Mouse (Mus musculus) stomach, embryonic 16.5 days (tissue): ENCODE measurements at regions not wholly inside any gene's neighbourhood (a gene's known extent, or its start where the extent isn't known, plus 50 kb on each side); places are given as distances from the start of the nearest gene placed in this dataset.

Source experiments
- ATAC-seq: fragments of 200-750 bp; cut with Nextera tagmentation; 2 replicates; pipeline ENCODE4 v1.8.0; 2017; ENCODE audit warnings: moderate number of reproducible peaks, moderate TSS enrichment; ENCODE audit not compliant: insufficient read depth, low FRiP score
- H3K27ac ChIP-seq: fragments of 300-500 bp; sonication (generic); 2 replicates; pipeline ENCODE4 v1.5.1; 2014; ENCODE audit warnings: low read length
- H3K27me3 ChIP-seq: fragments of 300-500 bp; sonication (generic); 2 replicates; pipeline ENCODE4 v1.6.1; 2014; ENCODE audit warnings: low read length, control low read depth, mixed read lengths; ENCODE audit not compliant: control insufficient read depth, insufficient read depth
- H3K36me3 ChIP-seq: fragments of 300-500 bp; sonication (generic); 2 replicates; pipeline ENCODE4 v1.6.1; 2014; ENCODE audit warnings: low read length; ENCODE audit not compliant: control insufficient read depth, insufficient read depth
- H3K4me1 ChIP-seq: fragments of 300-500 bp; sonication (generic); 2 replicates; pipeline ENCODE4 v1.6.1; 2014; ENCODE audit warnings: low read length, control low read depth, mixed read lengths; ENCODE audit not compliant: control insufficient read depth, insufficient read depth
- H3K4me2 ChIP-seq: fragments of 300-500 bp; sonication (generic); 2 replicates; pipeline ENCODE4 v1.6.1; 2014; ENCODE audit warnings: low read depth, low read length, mixed read lengths
- H3K4me3 ChIP-seq: fragments of 300-500 bp; sonication (generic); replicated peaks from 2 replicates; pipeline ENCODE4 v1.5.1; 2014; ENCODE audit warnings: mild to moderate bottlenecking, low read length
- H3K9ac ChIP-seq: fragments of 300-500 bp; sonication (generic); 2 replicates; pipeline ENCODE4 v1.6.1; 2014; ENCODE audit warnings: low read length
- H3K9me3 ChIP-seq: fragments of 300-500 bp; sonication (generic); replicated peaks from 2 replicates; pipeline ENCODE4 v1.6.1; 2016; ENCODE audit warnings: low read length, control low read depth; ENCODE audit not compliant: control insufficient read depth
- whole genome bisulfite sequencing: fragments of 180-500 bp; shearing (Covaris S2); extraction: QIAGEN DNeasy Blood & Tissue Kit; methylation state at CpG from one replicate; pipeline ENCODE4 v1.1.7; 2014; 5-methylcytosine and 5-hydroxymethylcytosine counted together

DNA sequence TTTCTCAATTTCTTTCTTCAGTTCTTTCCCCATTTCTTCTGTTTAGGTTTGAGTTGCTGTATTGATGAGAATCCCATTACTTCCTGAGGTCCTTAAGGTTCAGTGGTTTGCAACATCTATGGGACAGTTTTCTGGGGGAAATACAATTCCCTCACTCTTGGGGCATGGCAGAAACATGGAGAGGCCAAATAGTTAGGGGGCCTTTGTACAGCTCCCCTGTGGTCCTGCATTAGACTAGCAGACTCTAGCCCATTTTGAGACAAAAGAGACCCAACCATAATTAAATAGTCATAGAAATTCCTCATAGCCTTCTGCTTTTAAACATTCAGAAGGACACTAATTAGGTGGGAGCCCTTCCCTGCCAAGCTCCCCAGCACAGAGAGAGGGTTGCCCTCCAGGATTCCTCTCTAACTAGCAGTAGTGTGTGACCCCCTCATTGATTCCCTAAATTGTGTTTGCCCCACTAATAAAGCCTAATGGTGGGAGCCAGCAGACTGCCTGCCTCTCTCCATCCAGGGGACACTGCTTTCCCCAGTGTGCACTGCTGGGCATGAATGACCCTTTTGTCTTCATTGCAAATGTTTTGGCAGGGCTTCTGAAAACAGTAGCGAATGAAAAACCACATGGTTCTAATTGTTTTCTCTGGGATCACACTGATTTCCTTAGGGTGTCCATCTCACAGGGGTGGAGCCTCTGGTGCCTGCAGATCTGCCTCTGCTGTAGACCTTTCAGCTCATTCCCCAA, 529.0 kb upstream of the Cdh11 start:
- H3K36me3 ChIP-seq = no peaks in the 10 kb centered on the region
- H3K4me2 ChIP-seq = no peak overlapping the region
- no peaks in the 10 kb centered on the region for H3K27me3 ChIP-seq
- H3K9ac ChIP-seq = no peak overlapping the region
- no peaks in the 10 kb centered on the region for H3K4me1 ChIP-seq
- H3K4me3 ChIP-seq = no peak overlapping the region
- no peaks in the 10 kb centered on the region for H3K9me3 ChIP-seq
- ATAC-seq = no peak
- no peak overlapping the region for H3K27ac ChIP-seq
- 37% methylated on average over 1 of the region's 1 CpGs for WGBS

DNA sequence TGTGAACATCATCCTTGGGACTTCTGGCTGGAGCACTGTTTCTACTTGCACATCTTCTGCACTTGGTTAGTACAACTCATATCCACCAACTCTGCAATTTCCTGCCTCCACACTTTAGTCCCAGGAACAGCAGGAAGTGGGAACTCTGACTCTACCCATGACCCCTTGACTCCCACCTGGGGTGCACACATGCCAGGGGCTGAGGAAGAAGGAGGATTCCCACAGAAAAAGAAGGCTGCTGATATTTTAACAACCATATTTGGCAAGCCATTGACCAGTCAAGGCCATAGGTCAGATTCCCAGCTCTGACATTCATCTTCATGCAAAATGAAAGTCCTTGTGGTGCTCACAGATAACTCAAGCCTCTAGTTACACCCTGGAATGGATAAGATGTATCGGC, 530.3 kb upstream of the Cdh11 start:
- no peaks in the 10 kb centered on the region for H3K27me3 ChIP-seq
- WGBS = 94% methylated on average over 1 of the region's 1 CpGs
- H3K9me3 ChIP-seq = no peaks in the 10 kb centered on the region

DNA sequence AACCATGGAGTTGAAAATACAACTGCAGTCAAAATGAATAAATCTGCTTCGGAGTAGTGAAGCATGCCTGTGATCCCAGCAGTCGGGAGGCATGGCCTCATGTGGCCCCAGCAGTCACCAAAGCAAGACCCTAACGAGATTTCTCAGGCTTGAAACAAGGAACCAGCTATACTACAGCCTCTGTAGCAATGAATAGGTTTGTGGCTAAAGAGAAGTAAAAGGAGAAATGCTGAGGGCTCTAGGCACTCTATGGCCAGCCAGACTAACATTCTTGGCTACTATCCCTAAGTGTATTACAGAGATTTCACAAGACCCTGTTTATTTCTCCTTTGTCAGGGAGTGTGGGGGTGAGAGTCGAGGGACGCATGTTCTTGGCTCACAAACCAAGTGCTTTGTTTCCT, 531.2 kb upstream of the Cdh11 start:
- Histone ChIP-seq H3K9me3 (no peaks in the 10 kb centered on the region), H3K4me2 (no peak overlapping the region), H3K4me1 (no peaks in the 10 kb centered on the region), H3K27me3 (no peaks in the 10 kb centered on the region), H3K4me3 (no peak overlapping the region), H3K36me3 (no peaks in the 10 kb centered on the region), H3K27ac (no peak overlapping the region), H3K9ac (no peak overlapping the region)
- peak; percentile 29; the same call in 1 of the 2 replicates for ATAC-seq
- WGBS = 48% methylated on average over 5 of the region's 5 CpGs

More for the DNA sequence above, 530.3 kb upstream of the Cdh11 start:
- Histone ChIP-seq H3K9ac (no peak overlapping the region), H3K4me1 (no peaks in the 10 kb centered on the region), H3K27ac (no peak overlapping the region), H3K4me3 (no peak overlapping the region), H3K4me2 (no peak overlapping the region), H3K36me3 (no peaks in the 10 kb centered on the region)
- no peak for ATAC-seq

DNA sequence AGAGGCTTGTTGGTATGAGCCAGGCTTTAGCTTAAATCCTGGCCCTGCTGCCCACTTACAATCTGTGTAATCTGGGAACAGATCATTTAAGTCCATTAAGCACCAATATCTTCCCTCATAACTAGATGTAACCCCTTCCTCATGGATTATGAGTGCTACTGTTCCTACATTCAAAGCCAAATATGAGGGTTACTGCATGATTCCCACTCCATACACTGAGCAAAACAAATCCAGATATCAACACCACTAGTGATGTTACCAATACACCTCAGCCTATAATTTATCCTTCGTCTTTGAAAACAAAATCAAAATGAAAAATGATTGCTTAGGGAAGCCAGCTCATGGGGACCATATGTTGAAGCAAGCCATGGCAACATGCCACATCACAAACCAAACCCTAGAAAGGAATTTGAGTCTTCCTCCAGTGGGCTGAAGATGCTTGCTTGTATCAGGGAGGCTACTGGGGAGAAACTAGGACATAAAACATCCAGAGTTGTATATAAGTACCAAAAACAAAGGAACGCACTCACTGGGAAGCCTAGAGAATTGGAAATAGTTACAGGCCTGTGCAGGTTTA, 531.8 kb upstream of the Cdh11 start:
- Histone ChIP-seq H3K27me3 (no peaks in the 10 kb centered on the region), H3K9me3 (no peaks in the 10 kb centered on the region), H3K27ac (no peak overlapping the region), H3K36me3 (no peaks in the 10 kb centered on the region), H3K4me1 (no peaks in the 10 kb centered on the region), H3K4me3 (no peak overlapping the region), H3K9ac (no peak overlapping the region), H3K4me2 (no peak overlapping the region)
- WGBS = 68% methylated on average over 2 of the region's 2 CpGs
- peak; percentile 7; the same call in 1 of the 2 replicates for ATAC-seq

DNA sequence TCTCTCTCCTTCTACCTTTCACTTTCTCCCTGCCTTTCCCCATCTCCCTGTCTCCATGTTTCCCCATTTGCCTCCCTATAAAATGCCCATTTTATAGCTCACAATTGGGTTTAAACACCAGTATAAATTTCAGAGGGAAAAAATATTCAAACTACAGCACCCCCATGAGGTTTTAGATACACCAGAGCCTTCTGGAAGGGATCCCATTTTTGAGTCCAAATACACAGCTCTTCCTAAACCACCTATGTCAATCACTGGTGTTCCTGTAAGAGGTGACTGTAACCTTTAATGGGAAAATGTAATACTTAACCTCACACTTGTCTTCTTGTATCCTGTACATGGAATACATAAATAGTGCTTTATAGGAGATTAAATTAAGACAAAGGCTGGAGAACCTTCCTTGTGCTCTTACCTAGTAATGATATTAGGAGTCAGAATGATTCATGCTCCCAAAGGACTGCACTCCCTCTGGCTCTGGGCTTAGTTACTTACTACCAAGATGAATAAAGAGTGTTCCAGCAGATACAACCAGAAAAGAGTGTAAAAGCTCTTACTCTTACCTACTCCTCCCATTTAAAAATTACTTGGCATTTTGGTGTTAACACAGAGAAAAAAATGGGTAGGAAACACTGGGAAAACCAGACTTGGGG, 538.7 kb upstream of the Cdh11 start:
- no peak for ATAC-seq
- H3K4me3 ChIP-seq = no peak overlapping the region

DNA sequence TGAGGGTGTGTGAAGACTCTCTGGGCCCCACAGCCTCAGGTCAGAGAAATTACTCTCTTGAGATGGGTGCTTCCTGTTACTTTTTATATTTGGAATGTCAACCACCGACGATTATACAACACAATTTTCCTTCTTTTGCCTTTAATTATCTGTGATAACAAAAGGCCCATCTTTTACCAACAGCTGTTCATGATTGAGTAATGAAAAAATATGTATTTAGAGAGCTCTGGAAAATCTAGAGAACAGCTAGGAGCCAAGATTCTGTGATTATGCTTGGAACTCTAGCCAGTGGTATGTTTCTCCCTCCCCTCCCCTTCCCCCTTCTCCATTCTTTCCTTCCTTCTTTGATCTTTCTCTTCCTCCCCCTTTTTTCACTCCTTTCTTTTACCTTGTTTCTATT, 546.0 kb upstream of the Cdh11 start:
- Histone ChIP-seq H3K4me3 (no peak overlapping the region), H3K9ac (no peak overlapping the region), H3K9me3 (no peaks in the 10 kb centered on the region), H3K27me3 (no peaks in the 10 kb centered on the region), H3K36me3 (no peaks in the 10 kb centered on the region), H3K4me1 (no peaks in the 10 kb centered on the region), H3K4me2 (no peak overlapping the region), H3K27ac (no peak overlapping the region)
- 68% methylated on average over 2 of the region's 2 CpGs for WGBS
- ATAC-seq = no peak

More for the DNA sequence above, 538.7 kb upstream of the Cdh11 start:
- Histone ChIP-seq H3K9ac (no peak overlapping the region), H3K9me3 (no peaks in the 10 kb centered on the region), H3K4me1 (no peaks in the 10 kb centered on the region), H3K36me3 (no peaks in the 10 kb centered on the region), H3K4me2 (no peak overlapping the region), H3K27me3 (no peaks in the 10 kb centered on the region), H3K27ac (no peak overlapping the region)

DNA sequence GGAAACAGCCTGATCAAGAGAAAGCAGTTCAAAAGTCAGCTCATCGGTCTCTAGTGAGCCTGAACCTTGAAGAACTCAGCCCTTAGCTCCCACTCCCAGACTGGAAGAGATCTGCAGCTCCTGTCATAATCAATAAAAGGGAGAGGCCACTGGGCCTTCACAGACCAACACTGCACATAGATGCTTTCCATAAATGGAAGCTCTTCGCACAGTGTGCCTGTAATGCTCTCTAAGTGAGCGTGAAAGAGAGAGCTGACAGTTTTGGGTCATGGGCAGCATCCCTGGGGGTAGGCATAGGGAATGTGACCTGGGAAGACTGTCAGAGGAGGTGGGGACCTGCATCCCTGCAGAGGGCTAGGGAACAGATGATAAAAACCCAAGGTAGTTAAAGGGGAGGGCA, 551.9 kb upstream of the Cdh11 start:
- no peaks in the 10 kb centered on the region for H3K9me3 ChIP-seq
- no peak for ATAC-seq
- no peak overlapping the region for H3K4me3 ChIP-seq
- no peak overlapping the region for H3K27ac ChIP-seq
- H3K36me3 ChIP-seq = no peaks in the 10 kb centered on the region
- no peak overlapping the region for H3K9ac ChIP-seq
- WGBS = 94% methylated on average over 3 of the region's 3 CpGs
- H3K4me2 ChIP-seq = no peak overlapping the region
- no peaks in the 10 kb centered on the region for H3K4me1 ChIP-seq
- no peaks in the 10 kb centered on the region for H3K27me3 ChIP-seq

DNA sequence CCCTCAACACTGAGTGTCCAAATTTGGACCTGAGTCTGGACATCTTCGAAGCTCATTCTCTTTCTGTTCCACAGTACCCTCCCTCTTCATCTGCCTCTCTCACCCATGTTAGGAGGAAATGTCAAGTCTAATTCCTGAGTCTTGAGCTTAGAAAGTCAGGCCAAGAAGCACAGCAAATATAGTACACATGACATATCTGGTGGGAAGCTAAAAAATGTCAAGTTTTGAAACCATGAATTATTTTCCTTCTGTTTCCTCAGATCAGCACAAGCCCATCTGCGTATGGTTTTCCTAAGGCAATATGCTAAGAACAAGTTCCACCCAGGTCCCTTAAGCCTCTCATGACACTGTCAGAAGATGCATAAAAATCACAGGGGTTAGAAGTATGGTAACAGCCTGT, 553.6 kb upstream of the Cdh11 start:
- no peaks in the 10 kb centered on the region for H3K27me3 ChIP-seq
- no peaks in the 10 kb centered on the region for H3K36me3 ChIP-seq
- WGBS = 77% methylated on average over 2 of the region's 2 CpGs
- H3K9me3 ChIP-seq = no peaks in the 10 kb centered on the region
- no peak for ATAC-seq
- H3K4me3 ChIP-seq = no peak overlapping the region
- no peak overlapping the region for H3K9ac ChIP-seq
- H3K27ac ChIP-seq = no peak overlapping the region
- no peak overlapping the region for H3K4me2 ChIP-seq
- H3K4me1 ChIP-seq = no peaks in the 10 kb centered on the region

DNA sequence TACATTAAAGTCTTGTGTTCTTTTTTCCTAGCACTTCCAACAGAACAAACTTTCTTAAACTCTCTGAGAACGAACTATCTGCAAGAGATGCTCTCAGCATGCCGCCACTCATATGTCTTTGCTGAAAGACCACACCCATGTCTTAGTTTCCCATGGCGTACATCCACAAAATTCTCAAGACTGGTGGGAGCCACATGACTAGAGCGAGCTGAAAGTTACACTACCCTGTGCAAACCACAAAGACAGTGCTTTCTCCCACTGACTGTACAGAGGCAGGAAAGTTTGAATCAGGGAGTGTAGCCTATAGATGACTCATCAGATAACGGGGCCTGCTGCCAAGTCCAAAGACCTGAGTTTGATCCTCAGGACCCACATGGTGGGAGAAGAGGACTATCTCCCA, 554.5 kb upstream of the Cdh11 start:
- no peak for ATAC-seq

More for the DNA sequence above, 554.5 kb upstream of the Cdh11 start:
- Histone ChIP-seq H3K27me3 (no peaks in the 10 kb centered on the region), H3K9me3 (no peaks in the 10 kb centered on the region), H3K4me1 (no peaks in the 10 kb centered on the region), H3K36me3 (no peaks in the 10 kb centered on the region), H3K27ac (no peak overlapping the region), H3K4me2 (no peak overlapping the region), H3K4me3 (no peak overlapping the region), H3K9ac (no peak overlapping the region)
- 86% methylated on average over 5 of the region's 5 CpGs for WGBS
